Mouse (Mus musculus): ENCODE data around the gene Sel1l. TPM values are rescaled to one million over a fixed set of nuclear protein-coding genes. Genes with fewer than 3 reads are reported as not detected.
A peak's percentile ranks its signal among the peaks of the same experiment; 100 is the strongest.

Gene Sel1l
- polyA plus RNA-seq, 2 experiments, result 12.8 to 28.3 TPM

DNA sequence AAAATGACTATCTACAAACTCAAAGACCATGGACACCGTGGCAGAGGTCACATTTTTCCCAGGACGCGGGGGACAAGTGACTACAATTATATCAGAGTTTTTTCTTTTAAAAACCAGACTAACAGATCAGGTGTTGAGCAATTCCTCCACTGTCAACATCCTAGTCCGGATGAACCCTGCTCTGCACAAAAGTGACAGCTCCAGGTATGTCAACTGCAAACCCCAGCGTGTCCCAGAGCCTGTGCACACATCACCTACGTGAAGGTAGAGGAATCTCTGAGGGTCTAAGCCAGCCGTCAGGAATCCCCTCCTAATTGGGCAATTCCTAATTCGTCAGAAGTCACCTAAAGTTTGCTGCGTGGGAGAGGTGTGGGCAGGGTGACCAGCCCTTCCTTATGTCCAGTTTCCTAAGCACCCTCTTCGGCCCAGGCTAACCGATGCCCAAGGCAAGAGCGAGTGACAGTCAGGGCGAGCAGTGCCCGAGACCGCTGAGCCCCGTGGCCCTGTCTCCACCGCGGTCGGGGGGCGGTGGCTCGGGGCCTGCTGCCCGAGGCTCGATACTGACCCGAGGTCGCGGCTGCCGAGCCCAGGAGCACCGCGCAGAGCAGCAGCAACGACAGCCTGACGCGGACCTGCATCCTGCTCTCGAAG lies 438 bp downstream of the Sel1l start:
- H3K9ac ChIP-seq (replicated peaks), result peak overlapping the region; percentile 77
- DNase-seq (ENCODE audit: low read depth in 3 of 3, low spot score in 3 of 3), result peak in 2 of 3 experiments; percentile 15 to 27
- 2% methylated on average over 33 of the region's 33 CpGs for WGBS (ENCODE audit: insufficient replicate concordance)
- H3K9me3 ChIP-seq (ENCODE audit: control insufficient read depth, low read length), result no peaks in the 10 kb centered on the region
- peak overlapping the region; percentile 72 for H3K4me2 ChIP-seq (ENCODE audit: low read depth)
- peak; percentile 57 for ATAC-seq (ENCODE audit: insufficient read depth)
- H3K27me3 ChIP-seq (ENCODE audit: control insufficient read depth, insufficient read depth, low read length), result no peaks in the 10 kb centered on the region
- no peaks in the 10 kb centered on the region for H3K36me3 ChIP-seq (replicated peaks; ENCODE audit: control insufficient read depth, insufficient read depth, low read depth)
- H3K4me1 ChIP-seq (replicated peaks; ENCODE audit: control insufficient read depth in 2 of 2, insufficient read depth in 2 of 2, low read length in 1 of 2), result peaks cover 2 to 4% of the 10 kb centered on the region in 2 experiments; a peak in 1 of 4 replicates
- TF ChIP-seq EP300 (IDR thresholded peaks at IDR 0.05; ENCODE audit: low read depth) (no peak), CTCF (IDR thresholded peaks at IDR 0.05; ENCODE audit: low read depth) (no peak)
- peak overlapping the region; percentile 72 to 83 for H3K4me3 ChIP-seq (ENCODE audit: insufficient read depth in 1 of 2, low read depth in 2 of 2, low read length in 2 of 2)
- peak overlapping the region; percentile 27; the same call in 1 of the 2 replicates for H3K27ac ChIP-seq

DNA sequence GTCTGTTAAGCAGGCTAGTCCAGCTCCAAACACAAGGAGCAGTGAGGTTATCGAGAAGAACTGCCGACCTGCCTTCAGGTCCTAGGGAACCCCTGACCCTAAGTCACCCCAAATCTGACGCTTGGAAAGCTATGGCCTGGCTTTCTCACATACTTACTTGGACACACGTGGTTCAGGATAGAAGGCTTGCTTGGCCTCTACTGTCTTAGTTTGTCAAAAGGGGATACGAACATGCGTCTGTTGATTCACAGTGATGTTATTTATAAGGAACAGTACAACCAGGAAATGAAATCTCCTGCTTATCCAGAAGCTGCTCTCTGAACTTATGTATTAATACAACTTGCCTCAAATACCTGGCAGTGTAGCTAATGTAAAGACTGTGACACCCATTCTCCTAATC lies 2.9 kb downstream of the Sel1l start:
- Histone ChIP-seq H3K9me3 (ENCODE audit: control insufficient read depth, low read length) (no peaks in the 10 kb centered on the region), H3K27ac (no peak overlapping the region), H3K9ac (replicated peaks) (no peak overlapping the region), H3K27me3 (ENCODE audit: control insufficient read depth, insufficient read depth, low read length) (no peaks in the 10 kb centered on the region), H3K4me2 (ENCODE audit: low read depth) (no peak overlapping the region), H3K36me3 (replicated peaks; ENCODE audit: control insufficient read depth, insufficient read depth, low read depth) (peaks cover 7% of the 10 kb centered on the region), H3K4me3 (ENCODE audit: insufficient read depth in 1 of 2, low read depth in 2 of 2, low read length in 2 of 2) (no peak overlapping the region), H3K4me1 (replicated peaks; ENCODE audit: control insufficient read depth in 2 of 2, insufficient read depth in 2 of 2, low read length in 1 of 2) (peaks cover 2 to 4% of the 10 kb centered on the region in 2 experiments; a peak in 1 of 4 replicates)
- WGBS (ENCODE audit: insufficient replicate concordance), result 82% methylated on average over 6 of the region's 6 CpGs
- no peak for ATAC-seq (ENCODE audit: insufficient read depth)
- no peak for TF ChIP-seq EP300 (IDR thresholded peaks at IDR 0.05; ENCODE audit: low read depth)
- TF ChIP-seq CTCF (IDR thresholded peaks at IDR 0.05; ENCODE audit: low read depth), result no peak
- DNase-seq (ENCODE audit: low read depth in 3 of 3, low spot score in 3 of 3), result no peak

DNA sequence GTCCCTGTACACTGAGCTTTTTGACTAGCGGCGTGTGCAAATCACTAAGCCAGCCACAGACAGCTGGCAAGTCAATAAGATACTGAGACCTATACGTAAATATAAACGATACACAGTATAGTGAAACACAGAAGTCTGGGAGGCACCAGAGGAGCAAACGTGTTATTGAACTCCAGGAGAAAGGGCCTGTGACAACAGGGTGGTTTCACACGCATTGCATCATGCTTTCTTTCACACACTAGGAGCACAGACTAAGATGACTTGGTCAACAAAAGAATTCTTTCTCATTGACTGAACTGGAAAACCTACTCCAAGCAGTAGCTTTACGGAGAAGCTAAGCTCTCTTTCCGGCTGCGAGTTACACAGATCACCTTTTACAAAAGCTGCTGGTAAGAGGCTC lies 3.6 kb downstream of the Sel1l start:
- Histone ChIP-seq H3K27ac (no peak overlapping the region), H3K4me2 (ENCODE audit: low read depth) (no peak overlapping the region), H3K9ac (replicated peaks) (no peak overlapping the region), H3K4me3 (ENCODE audit: insufficient read depth in 1 of 2, low read depth in 2 of 2, low read length in 2 of 2) (no peak overlapping the region), H3K4me1 (replicated peaks; ENCODE audit: control insufficient read depth in 2 of 2, insufficient read depth in 2 of 2, low read length in 1 of 2) (peaks cover 2 to 4% of the 10 kb centered on the region in 2 experiments; a peak in 1 of 4 replicates), H3K27me3 (ENCODE audit: control insufficient read depth, insufficient read depth, low read length) (no peaks in the 10 kb centered on the region), H3K9me3 (ENCODE audit: control insufficient read depth, low read length) (no peaks in the 10 kb centered on the region), H3K36me3 (replicated peaks; ENCODE audit: control insufficient read depth, insufficient read depth, low read depth) (peaks cover 11% of the 10 kb centered on the region)
- 85% methylated on average over 9 of the region's 9 CpGs for WGBS (ENCODE audit: insufficient replicate concordance)
- no peak for TF ChIP-seq EP300 (IDR thresholded peaks at IDR 0.05; ENCODE audit: low read depth)
- TF ChIP-seq CTCF (IDR thresholded peaks at IDR 0.05; ENCODE audit: low read depth), result no peak
- no peak for DNase-seq (ENCODE audit: low read depth in 3 of 3, low spot score in 3 of 3)
- no peak for ATAC-seq (ENCODE audit: insufficient read depth)

DNA sequence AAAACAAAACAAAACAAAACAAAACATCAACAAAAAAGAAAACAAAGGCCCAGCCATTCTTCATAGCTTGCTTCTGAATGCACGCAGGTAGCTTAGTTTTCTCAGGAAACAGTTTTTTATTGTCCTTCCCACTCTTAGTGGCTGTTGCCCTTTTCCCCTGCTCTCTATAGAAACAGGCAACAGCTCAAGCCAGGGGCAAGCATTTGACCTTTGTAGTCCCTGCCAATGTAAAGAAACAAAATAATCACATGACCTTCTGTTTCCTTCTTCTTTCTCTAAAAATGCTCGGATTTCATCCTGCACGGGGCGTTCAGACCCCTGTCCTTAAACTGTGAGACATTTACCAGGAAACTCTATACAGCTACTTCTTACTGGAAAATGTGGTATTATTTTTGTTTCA lies 4.4 kb downstream of the Sel1l start:
- peaks cover 16% of the 10 kb centered on the region for H3K36me3 ChIP-seq (replicated peaks; ENCODE audit: control insufficient read depth, insufficient read depth, low read depth)
- ATAC-seq (ENCODE audit: insufficient read depth) (no peak), DNase-seq (ENCODE audit: low read depth in 3 of 3, low spot score in 3 of 3) (no peak)
- no peak overlapping the region for H3K9ac ChIP-seq (replicated peaks)
- no peaks in the 10 kb centered on the region for H3K27me3 ChIP-seq (ENCODE audit: control insufficient read depth, insufficient read depth, low read length)
- peaks cover 2 to 4% of the 10 kb centered on the region in 2 experiments; a peak in 1 of 4 replicates for H3K4me1 ChIP-seq (replicated peaks; ENCODE audit: control insufficient read depth in 2 of 2, insufficient read depth in 2 of 2, low read length in 1 of 2)
- TF ChIP-seq EP300 (IDR thresholded peaks at IDR 0.05; ENCODE audit: low read depth) (no peak), CTCF (IDR thresholded peaks at IDR 0.05; ENCODE audit: low read depth) (no peak)
- no peak overlapping the region for H3K27ac ChIP-seq
- 52% methylated on average over 4 of the region's 4 CpGs for WGBS (ENCODE audit: insufficient replicate concordance)
- H3K4me3 ChIP-seq (ENCODE audit: insufficient read depth in 1 of 2, low read depth in 2 of 2, low read length in 2 of 2), result no peak overlapping the region
- no peak overlapping the region for H3K4me2 ChIP-seq (ENCODE audit: low read depth)
- no peaks in the 10 kb centered on the region for H3K9me3 ChIP-seq (ENCODE audit: control insufficient read depth, low read length)

DNA sequence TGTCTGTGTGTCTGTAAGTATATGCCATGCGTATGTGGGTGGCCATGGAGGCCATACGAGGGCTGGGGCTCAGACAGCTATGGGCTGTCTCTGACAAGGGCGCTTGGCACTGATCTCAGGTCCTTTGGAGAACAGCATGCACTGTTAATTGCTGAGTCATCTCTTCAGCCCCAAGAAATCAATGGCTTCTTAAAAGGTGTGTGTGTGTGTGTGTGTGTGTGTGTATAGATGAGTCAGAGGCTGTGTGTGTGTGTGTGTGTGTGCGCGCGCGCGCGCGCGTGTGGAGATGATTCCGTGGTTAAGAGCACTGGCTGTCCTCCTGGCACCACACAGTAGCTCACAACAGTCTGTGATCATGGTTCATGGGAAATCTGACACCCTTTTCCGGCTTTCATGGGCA lies 5.1 kb downstream of the Sel1l start:
- no peaks in the 10 kb centered on the region for H3K27me3 ChIP-seq (ENCODE audit: control insufficient read depth, insufficient read depth, low read length)
- H3K4me2 ChIP-seq (ENCODE audit: low read depth), result no peak overlapping the region
- 91% methylated on average over 13 of the region's 13 CpGs for WGBS (ENCODE audit: insufficient replicate concordance)
- no peak overlapping the region for H3K9ac ChIP-seq (replicated peaks)
- ATAC-seq (ENCODE audit: insufficient read depth) (no peak), DNase-seq (ENCODE audit: low read depth in 3 of 3, low spot score in 3 of 3) (no peak)
- H3K4me1 ChIP-seq (replicated peaks; ENCODE audit: control insufficient read depth in 2 of 2, insufficient read depth in 2 of 2, low read length in 1 of 2), result peaks cover 2 to 4% of the 10 kb centered on the region in 2 experiments; a peak in 1 of 4 replicates
- H3K27ac ChIP-seq, result no peak overlapping the region
- no peaks in the 10 kb centered on the region for H3K9me3 ChIP-seq (ENCODE audit: control insufficient read depth, low read length)
- no peak for TF ChIP-seq EP300 (IDR thresholded peaks at IDR 0.05; ENCODE audit: low read depth)
- TF ChIP-seq CTCF (IDR thresholded peaks at IDR 0.05; ENCODE audit: low read depth), result no peak
- no peak overlapping the region for H3K4me3 ChIP-seq (ENCODE audit: insufficient read depth in 1 of 2, low read depth in 2 of 2, low read length in 2 of 2)
- H3K36me3 ChIP-seq (replicated peaks; ENCODE audit: control insufficient read depth, insufficient read depth, low read depth), result peaks cover 23% of the 10 kb centered on the region
